Mouse (Mus musculus) stomach, embryonic 14.5 days (tissue): ENCODE data around the gene Zic5. TPM values are rescaled to one million over a fixed set of nuclear protein-coding genes. Genes with fewer than 3 reads are reported as not detected.
"Not testable (repeated sequence)": the region's sequence is repeated elsewhere in the genome, so short reads cannot be mapped to it uniquely, and the experiment has no call there.

Experiments used
- ATAC-seq: fragments of 200-750 bp; cut with Nextera tagmentation; 2 replicates; pipeline ENCODE4 v1.8.0; 2017; ENCODE audit warnings: low read depth, moderate TSS enrichment; ENCODE audit not compliant: insufficient number of reproducible peaks, insufficient read depth, low FRiP score
- H3K27ac ChIP-seq: fragments of 300-500 bp; sonication (generic); 2 replicates; pipeline ENCODE4 v1.5.1; 2014; ENCODE audit warnings: mild to moderate bottlenecking, low read length, moderate library complexity, mixed read lengths
- H3K27me3 ChIP-seq: fragments of 300-500 bp; sonication (generic); 2 replicates; pipeline ENCODE4 v1.6.1; 2014; ENCODE audit warnings: low read length, control low read depth, mixed read lengths; ENCODE audit not compliant: control insufficient read depth, insufficient read depth
- H3K36me3 ChIP-seq: fragments of 300-500 bp; sonication (generic); 2 replicates; pipeline ENCODE4 v1.6.1; 2014; ENCODE audit warnings: mild to moderate bottlenecking, control low read depth, low read length, moderate library complexity, mixed read lengths; ENCODE audit not compliant: control insufficient read depth, insufficient read depth
- H3K4me1 ChIP-seq: fragments of 300-500 bp; sonication (generic); 2 replicates; pipeline ENCODE4 v1.6.1; 2014; ENCODE audit warnings: low read length, control low read depth, mixed read lengths; ENCODE audit not compliant: control insufficient read depth, insufficient read depth
- H3K4me2 ChIP-seq: fragments of 300-500 bp; sonication (generic); replicated peaks from 2 replicates; pipeline ENCODE4 v1.6.1; 2014; ENCODE audit warnings: low read depth, low read length, control low read depth
- H3K4me3 ChIP-seq: fragments of 300-500 bp; sonication (generic); 2 replicates; pipeline ENCODE4 v1.5.1; 2014; ENCODE audit warnings: low read depth, low read length, control low read depth
- H3K9ac ChIP-seq: fragments of 300-500 bp; sonication (generic); replicated peaks from 2 replicates; pipeline ENCODE4 v1.6.1; 2014; ENCODE audit warnings: low read depth, mild to moderate bottlenecking, control low read depth, low read length, moderate library complexity, mixed read lengths
- H3K9me3 ChIP-seq: fragments of 300-500 bp; sonication (generic); 2 replicates; pipeline ENCODE4 v1.6.1; 2016; ENCODE audit warnings: low read depth, low read length, control low read depth; ENCODE audit not compliant: control insufficient read depth
- WGBS: fragments of 180-500 bp; shearing (Covaris S2); extraction: QIAGEN DNeasy Blood & Tissue Kit; methylation state at CpG from one replicate; pipeline ENCODE4 v1.1.7; 2014; 5-methylcytosine and 5-hydroxymethylcytosine counted together
- polyA plus RNA-seq: library from polyadenylated mRNA; unstranded; fragments of >200 nt; fragmentation: Nextera tagmentation; extraction: Ambion mirVana; gene quantifications from 2 replicates; pipeline ENCODE4 v1.2.1, GENCODE M21; 2014

The Zic5 gene
- polyA plus RNA-seq, 1 experiment from 2014 or later = not detected

DNA sequence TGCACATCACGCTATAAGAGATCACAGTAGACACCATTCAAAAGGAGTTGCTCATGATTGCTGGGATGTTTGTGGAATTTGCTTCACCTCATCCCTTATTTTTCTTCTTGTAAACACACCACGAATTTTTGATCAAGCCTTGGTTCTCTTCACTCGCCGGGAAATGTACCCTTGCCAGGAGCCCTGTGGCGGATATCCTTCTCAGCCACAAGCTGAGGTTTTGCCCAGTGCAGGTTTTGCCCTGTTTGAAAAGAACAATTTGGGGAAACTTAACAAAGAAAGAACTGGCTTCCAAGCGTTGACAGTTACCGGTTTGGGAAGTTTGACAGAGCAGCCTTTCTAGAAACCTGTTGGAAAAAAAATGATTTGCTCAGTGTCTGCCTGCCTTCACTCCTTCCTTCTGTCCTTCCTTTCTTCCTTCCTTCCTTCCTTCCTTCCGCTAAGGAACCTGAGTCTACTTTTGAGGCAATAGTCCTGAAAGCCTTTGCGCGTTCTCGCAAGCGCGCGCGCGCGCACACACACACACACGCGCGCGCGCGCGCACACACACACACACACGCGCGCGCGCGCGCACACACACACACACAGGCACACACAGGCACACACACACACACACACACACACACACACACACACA lies 6.1 kb upstream of the Zic5 start:
- Histone ChIP-seq H3K4me2 (no peak overlapping the region), H3K27ac (no peak overlapping the region), H3K36me3 (no peaks in the 10 kb centered on the region), H3K27me3 (peaks cover 85% of the 10 kb centered on the region), H3K9ac (no peak overlapping the region), H3K4me3 (no peak overlapping the region), H3K9me3 (no peaks in the 10 kb centered on the region), H3K4me1 (peaks cover 16% of the 10 kb centered on the region)
- 11% methylated on average over 31 of the region's 31 CpGs for WGBS
- ATAC-seq = no peak

GRCm38 (mm10) chr14:122468971-122469755 lies 3.7 kb upstream of the Zic5 start:
- no peak overlapping the region for H3K9ac ChIP-seq
- no peak overlapping the region for H3K27ac ChIP-seq
- peaks cover 13% of the 10 kb centered on the region; the same call in 1 of the 2 replicates for H3K4me1 ChIP-seq
- H3K4me3 ChIP-seq = no peak overlapping the region
- no peaks in the 10 kb centered on the region for H3K36me3 ChIP-seq
- 3% methylated on average over 28 of the region's 28 CpGs for WGBS
- no peak overlapping the region for H3K4me2 ChIP-seq
- H3K9me3 ChIP-seq = no peaks in the 10 kb centered on the region
- peaks cover 83% of the 10 kb centered on the region for H3K27me3 ChIP-seq
- no peak for ATAC-seq

DNA sequence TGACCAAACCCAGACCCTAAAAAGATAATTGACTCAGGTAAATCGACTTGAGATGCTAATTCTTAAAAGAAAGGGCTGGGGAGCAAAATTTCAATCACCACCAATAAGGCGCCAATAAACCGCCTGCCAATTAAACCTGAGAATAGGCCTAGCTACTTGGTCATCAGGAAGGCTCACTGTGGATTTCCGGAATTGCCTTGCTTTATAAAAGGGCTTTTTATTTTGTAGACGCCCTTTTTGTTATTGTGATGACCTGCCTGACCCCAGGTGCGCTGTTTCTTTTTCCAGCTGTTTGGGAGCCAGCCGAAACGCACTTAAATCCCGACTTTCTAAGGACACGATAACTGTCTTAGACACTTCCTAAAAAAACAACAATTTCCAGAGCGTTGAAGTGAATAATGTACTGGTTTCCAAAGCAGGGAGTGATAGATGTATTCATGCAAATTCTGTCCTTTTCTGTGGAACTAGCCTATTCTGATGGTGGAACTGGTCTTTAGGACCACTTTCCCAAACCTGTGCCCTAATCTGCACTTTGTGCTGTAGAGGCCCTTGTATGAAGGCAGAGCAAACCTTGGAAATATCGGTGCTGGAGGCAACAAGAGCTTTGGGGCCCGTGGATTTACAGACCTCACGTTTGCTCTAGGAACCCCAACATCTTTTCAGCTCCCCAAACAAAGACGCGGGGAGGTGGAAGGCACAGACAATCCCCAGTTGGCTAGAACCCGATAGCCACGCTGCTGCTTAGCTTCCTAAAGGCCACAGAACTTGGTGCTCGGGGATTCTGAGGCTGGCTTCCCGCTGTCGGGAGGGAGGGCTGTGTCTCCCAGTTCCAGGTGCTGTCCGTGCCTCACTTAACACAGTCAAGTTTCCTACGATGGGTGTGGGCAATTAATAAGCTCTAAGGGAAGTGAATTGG lies 2.7 kb upstream of the Zic5 start:
- H3K9me3 ChIP-seq = no peaks in the 10 kb centered on the region
- no peak overlapping the region for H3K4me2 ChIP-seq
- ATAC-seq = no peak
- H3K27ac ChIP-seq = no peak overlapping the region
- H3K36me3 ChIP-seq = no peaks in the 10 kb centered on the region
- WGBS = 8% methylated on average over 23 of the region's 23 CpGs
- H3K9ac ChIP-seq = no peak overlapping the region
- no peak overlapping the region for H3K4me3 ChIP-seq
- H3K4me1 ChIP-seq = peaks cover 18% of the 10 kb centered on the region
- peaks cover 81% of the 10 kb centered on the region for H3K27me3 ChIP-seq

GRCm38 (mm10) chr14:122466756-122467362 lies 1.4 kb upstream of the Zic5 start:
- no peak for ATAC-seq
- no peak overlapping the region for H3K9ac ChIP-seq
- H3K4me2 ChIP-seq = no peak overlapping the region
- peaks cover 19% of the 10 kb centered on the region for H3K4me1 ChIP-seq
- 52% methylated on average over 7 of the region's 7 CpGs for WGBS
- H3K27ac ChIP-seq = no peak overlapping the region
- no peak overlapping the region for H3K4me3 ChIP-seq
- no peaks in the 10 kb centered on the region for H3K36me3 ChIP-seq
- H3K9me3 ChIP-seq = no peaks in the 10 kb centered on the region
- H3K27me3 ChIP-seq = peaks cover 74% of the 10 kb centered on the region

- no peak overlapping the region for H3K4me3 ChIP-seq
- no peak overlapping the region for H3K9ac ChIP-seq
- no peaks in the 10 kb centered on the region for H3K36me3 ChIP-seq
- H3K27me3 ChIP-seq = peaks cover 70% of the 10 kb centered on the region
- no peaks in the 10 kb centered on the region for H3K9me3 ChIP-seq
- no peak overlapping the region for H3K27ac ChIP-seq
- peaks cover 19% of the 10 kb centered on the region for H3K4me1 ChIP-seq
- ATAC-seq = no peak
- H3K4me2 ChIP-seq = no peak overlapping the region
- 18% methylated on average over 13 of the region's 13 CpGs for WGBS
Observed at GRCm38 (mm10) chr14:122465931-122466490, 534 bp upstream of the Zic5 start.

- Histone ChIP-seq H3K27ac (no peak overlapping the region), H3K4me1 (peaks cover 19% of the 10 kb centered on the region), H3K9me3 (no peaks in the 10 kb centered on the region), H3K4me2 (peak overlapping the region; percentile 82), H3K27me3 (peaks cover 61% of the 10 kb centered on the region), H3K9ac (no peak overlapping the region), H3K36me3 (no peaks in the 10 kb centered on the region), H3K4me3 (peak overlapping the region; percentile 32)
- no peak for ATAC-seq
- under 1% methylated on average over 58 of the region's 62 CpGs for WGBS
Observed at GRCm38 (mm10) chr14:122464351-122464762, 1.1 kb downstream of the Zic5 start.

DNA sequence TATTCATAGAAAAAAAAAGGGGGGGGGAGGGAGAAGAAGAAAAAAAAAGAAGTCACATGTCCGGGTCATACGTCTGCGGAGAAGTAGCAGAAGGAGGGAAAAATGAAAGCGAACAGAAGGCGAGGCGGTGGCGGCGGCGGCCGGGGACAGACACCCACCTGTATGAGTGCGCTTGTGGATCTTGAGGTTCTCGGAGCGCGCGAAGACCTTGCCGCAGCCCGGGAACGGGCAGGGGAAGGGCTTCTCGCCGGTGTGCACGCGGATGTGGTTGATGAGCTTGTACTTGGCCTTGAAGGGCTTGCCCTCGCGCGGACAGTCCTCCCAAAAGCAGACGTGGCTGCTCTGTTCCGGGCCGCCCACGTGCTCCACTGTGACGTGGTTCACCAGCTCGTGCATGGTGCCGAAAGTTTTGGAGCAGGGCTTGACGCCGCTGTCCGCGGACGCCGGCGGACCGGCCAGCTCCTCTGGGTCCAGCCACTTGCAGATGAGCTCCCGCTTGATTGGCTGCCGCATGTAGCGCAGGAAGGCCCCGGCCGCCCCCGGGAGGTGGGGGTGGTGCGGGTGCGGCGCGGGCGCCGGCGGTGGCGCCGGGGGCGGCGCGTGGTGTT lies 1.6 kb downstream of the Zic5 start:
- peak overlapping the region; percentile 32 for H3K4me3 ChIP-seq
- H3K27me3 ChIP-seq = peaks cover 57% of the 10 kb centered on the region
- H3K9ac ChIP-seq, H3K36me3 ChIP-seq, H3K27ac ChIP-seq, ATAC-seq, H3K9me3 ChIP-seq: not testable (repeated sequence)
- WGBS = 0% methylated on average over 57 of the region's 58 CpGs
- H3K4me2 ChIP-seq = peak overlapping the region; percentile 82
- peaks cover 19% of the 10 kb centered on the region for H3K4me1 ChIP-seq
